Mouse (Mus musculus): Measurements from ENCODE around the gene Cavin3.

DNA sequence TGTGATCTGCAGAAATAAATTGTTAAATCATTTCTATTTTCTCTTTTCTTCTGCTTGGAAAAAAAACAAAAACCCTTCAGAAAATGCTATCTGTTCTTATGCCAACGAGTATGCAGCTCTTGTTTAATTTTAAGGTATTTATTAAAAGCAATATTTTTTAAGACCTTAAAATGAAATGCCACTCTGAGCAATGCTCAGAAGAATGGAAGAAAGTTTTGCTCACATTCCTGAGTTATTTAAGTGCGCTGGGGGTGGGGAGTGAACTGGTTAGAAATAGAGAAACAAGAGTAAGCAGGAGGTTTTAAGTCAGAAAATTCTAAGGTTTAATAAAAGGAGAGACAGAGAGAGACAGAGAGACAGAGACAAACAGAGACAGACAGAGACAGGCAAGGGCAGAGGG lies 37.7 kb upstream of the Cavin3 start:
- TF ChIP-seq CTCF (IDR thresholded peaks at IDR 0.05; ENCODE audit: low read depth, low read length) (no peak), GATA1 (IDR thresholded peaks at IDR 0.05; ENCODE audit: borderline replicate concordance, low read length) (no peak), GATA2 (IDR thresholded peaks at IDR 0.05; ENCODE audit: borderline replicate concordance, low read depth, low read length) (no peak), POLR2AphosphoS5 (IDR thresholded peaks at IDR 0.05; ENCODE audit: insufficient replicate concordance, low read depth, low read length) (no peak)

All from G1E (cell line).